28 mouse cellular contexts compared by ENCODE assay signal in the genomic region with DNA sequence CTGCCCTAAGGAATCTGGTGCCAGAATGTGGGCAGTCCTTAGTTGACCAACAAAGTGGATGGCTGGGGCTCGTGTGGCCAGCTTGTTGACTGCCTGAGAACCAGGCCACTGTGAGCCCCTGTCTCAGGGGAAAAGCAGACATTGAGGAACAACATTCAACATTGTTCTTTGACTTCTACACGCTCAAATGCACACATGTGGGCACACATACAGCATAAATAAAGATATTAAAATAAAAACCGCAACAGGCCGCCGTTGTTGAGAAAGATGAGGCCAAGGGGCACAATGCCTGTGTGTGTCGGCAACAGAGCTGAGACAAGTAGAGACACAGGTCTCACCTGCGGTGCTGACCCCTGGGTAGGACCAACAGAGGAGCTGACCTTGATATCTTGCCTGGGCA.
DNase-seq lines count a peak whose midpoint lies in the region; ATAC-seq and TF ChIP-seq lines count a peak whose summit lies in the region.
"Had no signal": no experiment of that assay in that cellular context is flagged by ENCODE, and none has a peak within 500 bp of the region (broad histone marks: within the 10 kb centered on the region; RNA-seq: fewer than 3 reads in every experiment).

No protein-coding gene starts in this region.

- H3K9ac ChIP-seq in heart, embryonic 12.5 days: no peak overlapping the region
- H3K9ac ChIP-seq in limb, embryonic 14.5 days (ENCODE audit: low read depth, low read length, severe bottlenecking): no peak overlapping the region
- H3K9ac ChIP-seq: forebrain, embryonic 12.5 days; heart, embryonic 15.5 days; hindbrain, embryonic 13.5 days; liver, embryonic 15.5 days; midbrain, embryonic 13.5 days had no signal

- peaks cover 28% of the 10 kb centered on the region for H3K4me1 ChIP-seq in heart, embryonic 10.5 days
- H3K4me1 ChIP-seq in heart, embryonic 12.5 days (replicated peaks): peaks cover 22% of the 10 kb centered on the region
- H3K4me1 ChIP-seq in spleen, adult 2 months (ENCODE audit: control insufficient read depth, insufficient read depth, insufficient read length): peaks cover 16% of the 10 kb centered on the region; the same call in 1 of the 2 replicates
- H3K4me1 ChIP-seq in embryonic facial prominence, embryonic 10.5 days: peaks cover 54% of the 10 kb centered on the region
- peaks cover 65% of the 10 kb centered on the region for H3K4me1 ChIP-seq in limb, embryonic 14.5 days (ENCODE audit: control insufficient read depth, insufficient read depth, low read length)
- H3K4me1 ChIP-seq in lung, adult 2 months (ENCODE audit: control insufficient read depth, insufficient read depth, low read length): no peaks in the 10 kb centered on the region
- H3K4me1 ChIP-seq: liver, embryonic 15.5 days had no signal

- no peak for TF ChIP-seq POLR2A in spleen, adult 2 months (IDR thresholded peaks at IDR 0.05; ENCODE audit: low read depth, low read length)
- TF ChIP-seq POLR2A in limb, embryonic 14.5 days (IDR thresholded peaks at IDR 0.05; ENCODE audit: borderline replicate concordance, extremely low read depth, insufficient read depth, insufficient read length): no peak
- no peak for TF ChIP-seq POLR2A in lung, adult 2 months (IDR thresholded peaks at IDR 0.05; ENCODE audit: borderline replicate concordance, extremely low read depth, low read depth, low read length)

- H3K4me2 ChIP-seq in heart, embryonic 12.5 days: no peak overlapping the region
- no peak overlapping the region for H3K4me2 ChIP-seq in limb, embryonic 14.5 days (replicated peaks; ENCODE audit: low read depth, low read length, severe bottlenecking)
- H3K4me2 ChIP-seq: forebrain, embryonic 12.5 days; heart, embryonic 15.5 days; hindbrain, embryonic 13.5 days; liver, embryonic 15.5 days; midbrain, embryonic 13.5 days had no signal

- no peaks in the 10 kb centered on the region for H3K9me3 ChIP-seq in heart, embryonic 10.5 days
- peaks cover 5% of the 10 kb centered on the region; the same call in 1 of the 2 replicates for H3K9me3 ChIP-seq in heart, embryonic 12.5 days (replicated peaks)
- H3K9me3 ChIP-seq in embryonic facial prominence, embryonic 10.5 days: peaks cover 3% of the 10 kb centered on the region; the same call in 1 of the 2 replicates
- H3K9me3 ChIP-seq in limb, embryonic 14.5 days (ENCODE audit: control insufficient read depth, low read length): no peaks in the 10 kb centered on the region
- H3K9me3 ChIP-seq: hindbrain, embryonic 13.5 days; liver, embryonic 15.5 days; midbrain, embryonic 13.5 days had no signal

- H3K36me3 ChIP-seq in heart, embryonic 10.5 days: no peaks in the 10 kb centered on the region
- no peaks in the 10 kb centered on the region for H3K36me3 ChIP-seq in heart, embryonic 12.5 days
- no peaks in the 10 kb centered on the region for H3K36me3 ChIP-seq in spleen, adult 2 months (ENCODE audit: control insufficient read depth, insufficient read depth, low read length)
- no peaks in the 10 kb centered on the region for H3K36me3 ChIP-seq in embryonic facial prominence, embryonic 10.5 days (replicated peaks)
- H3K36me3 ChIP-seq in limb, embryonic 14.5 days (ENCODE audit: control insufficient read depth, insufficient read depth, low read length): no peaks in the 10 kb centered on the region
- H3K36me3 ChIP-seq: forebrain, embryonic 12.5 days; heart, embryonic 15.5 days; hindbrain, embryonic 13.5 days; liver, embryonic 15.5 days; midbrain, embryonic 13.5 days had no signal

- DNase-seq in heart, embryonic 10.5 days (ENCODE audit: low spot score): no peak
- DNase-seq in spleen, adult 2 months (ENCODE audit: low read depth in 1 of 2, low spot score in 2 of 2): peak in 1 of 2 experiments; percentile 21
- no peak for DNase-seq in spleen, postnatal 4 days (ENCODE audit: low spot score in 2 of 2)
- no peak for DNase-seq in embryonic facial prominence, embryonic 10.5 days (ENCODE audit: low spot score)
- DNase-seq in limb, embryonic 14.5 days (ENCODE audit: low spot score): no peak
- DNase-seq in embryo, embryonic 9.5 days (ENCODE audit: extremely low spot score): no peak
- DNase-seq in lung, adult 2 months: no peak
- DNase-seq: adrenal gland, postnatal 14 days; cerebellum, adult 11-12 months; cerebellum, adult 9-11 months; embryo, embryonic 11 days; gastrocnemius, postnatal 10 days; kidney, postnatal 14 days; layer of hippocampus, adult 9-11 months; liver; retina, postnatal 1 day; right cerebral cortex, postnatal 14 days had no signal

- no peak overlapping the region for H3K4me3 ChIP-seq in heart, embryonic 10.5 days
- H3K4me3 ChIP-seq in heart, embryonic 12.5 days: no peak overlapping the region
- H3K4me3 ChIP-seq in spleen, adult 2 months (ENCODE audit: extremely low read depth, insufficient read depth, insufficient read length): no peak overlapping the region
- no peak overlapping the region for H3K4me3 ChIP-seq in embryonic facial prominence, embryonic 10.5 days
- no peak overlapping the region for H3K4me3 ChIP-seq in limb, embryonic 14.5 days (replicated peaks; ENCODE audit: low read length)
- no peak overlapping the region for H3K4me3 ChIP-seq in lung, adult 2 months (replicated peaks; ENCODE audit: extremely low read depth, low read depth, low read length)
- H3K4me3 ChIP-seq: erythroblast, embryonic 14.5 days; forebrain, embryonic 12.5 days; heart, embryonic 15.5 days; hindbrain, embryonic 13.5 days; liver, embryonic 15.5 days; midbrain, embryonic 13.5 days had no signal

- H3K27me3 ChIP-seq in heart, embryonic 10.5 days (ENCODE audit: insufficient read depth, poor library complexity, severe bottlenecking): no peaks in the 10 kb centered on the region
- H3K27me3 ChIP-seq in heart, embryonic 12.5 days (replicated peaks): no peaks in the 10 kb centered on the region
- H3K27me3 ChIP-seq in spleen, adult 2 months (ENCODE audit: control insufficient read depth, insufficient read depth, low read length): no peaks in the 10 kb centered on the region
- no peaks in the 10 kb centered on the region for H3K27me3 ChIP-seq in embryonic facial prominence, embryonic 10.5 days (replicated peaks; ENCODE audit: low read depth, poor library complexity, severe bottlenecking)
- H3K27me3 ChIP-seq in limb, embryonic 14.5 days (ENCODE audit: control insufficient read depth, insufficient read depth, low read length): no peaks in the 10 kb centered on the region
- H3K27me3 ChIP-seq: forebrain, embryonic 12.5 days; heart, embryonic 15.5 days; hindbrain, embryonic 13.5 days; liver, embryonic 15.5 days; midbrain, embryonic 13.5 days had no signal

- peak overlapping the region; percentile 42; the same call in 1 of the 2 replicates for H3K27ac ChIP-seq in heart, embryonic 10.5 days
- no peak overlapping the region for H3K27ac ChIP-seq in heart, embryonic 12.5 days (ENCODE audit: poor library complexity, severe bottlenecking)
- H3K27ac ChIP-seq in spleen, adult 2 months (ENCODE audit: insufficient read depth, low read length): peak overlapping the region; percentile 36; the same call in 1 of the 2 replicates
- H3K27ac ChIP-seq in embryonic facial prominence, embryonic 10.5 days (replicated peaks): peak overlapping the region; percentile 53
- H3K27ac ChIP-seq in limb, embryonic 14.5 days (replicated peaks; ENCODE audit: low read depth, low read length): 0 out of 2 replicates have a peak overlapping the region, but pooled peaks have one; percentile 33
- H3K27ac ChIP-seq: forebrain, embryonic 12.5 days; heart, embryonic 15.5 days; hindbrain, embryonic 13.5 days; liver, embryonic 15.5 days; macrophage; midbrain, embryonic 13.5 days had no signal

- ATAC-seq in heart, embryonic 12.5 days (ENCODE audit: insufficient number of reproducible peaks, low FRiP score): no peak
- ATAC-seq in limb, embryonic 14.5 days (ENCODE audit: low FRiP score, low read depth): no peak
- ATAC-seq: CD4-positive, CD25-positive, alpha-beta regulatory T cell, adult 4 months; intestine, embryonic 16.5 days; lung, postnatal 0 days; midbrain, embryonic 13.5 days had no signal

- no peak for TF ChIP-seq CTCF in spleen, adult 2 months (IDR thresholded peaks at IDR 0.05; ENCODE audit: extremely low read depth, insufficient read depth, insufficient read length, insufficient replicate concordance)
- TF ChIP-seq CTCF in lung, adult 2 months (IDR thresholded peaks at IDR 0.05; ENCODE audit: insufficient read depth, low read length): no peak

- WGBS in heart, embryonic 10.5 days: 88% methylated on average over 7 of the region's 7 CpGs
- 86% methylated on average over 7 of the region's 7 CpGs for WGBS in heart, embryonic 12.5 days
- WGBS in spleen, adult 2 months: 41% methylated on average over 7 of the region's 7 CpGs
- 84% methylated on average over 7 of the region's 7 CpGs for WGBS in embryonic facial prominence, embryonic 10.5 days
- 83% methylated on average over 7 of the region's 7 CpGs for WGBS in limb, embryonic 14.5 days
- WGBS in lung, adult 2 months: 84% methylated on average over 7 of the region's 7 CpGs
